Mouse (Mus musculus): ENCODE measurements around the gene Tspan18. TPM values are rescaled to one million over a fixed set of nuclear protein-coding genes. Genes with fewer than 3 reads are reported as not detected.

Gene Tspan18
- 30.2 and 34.7 TPM in 2 replicates for polyA plus RNA-seq (2014; fragmentation: Nextera tagmentation; extraction: Ambion mirVana)

DNA sequence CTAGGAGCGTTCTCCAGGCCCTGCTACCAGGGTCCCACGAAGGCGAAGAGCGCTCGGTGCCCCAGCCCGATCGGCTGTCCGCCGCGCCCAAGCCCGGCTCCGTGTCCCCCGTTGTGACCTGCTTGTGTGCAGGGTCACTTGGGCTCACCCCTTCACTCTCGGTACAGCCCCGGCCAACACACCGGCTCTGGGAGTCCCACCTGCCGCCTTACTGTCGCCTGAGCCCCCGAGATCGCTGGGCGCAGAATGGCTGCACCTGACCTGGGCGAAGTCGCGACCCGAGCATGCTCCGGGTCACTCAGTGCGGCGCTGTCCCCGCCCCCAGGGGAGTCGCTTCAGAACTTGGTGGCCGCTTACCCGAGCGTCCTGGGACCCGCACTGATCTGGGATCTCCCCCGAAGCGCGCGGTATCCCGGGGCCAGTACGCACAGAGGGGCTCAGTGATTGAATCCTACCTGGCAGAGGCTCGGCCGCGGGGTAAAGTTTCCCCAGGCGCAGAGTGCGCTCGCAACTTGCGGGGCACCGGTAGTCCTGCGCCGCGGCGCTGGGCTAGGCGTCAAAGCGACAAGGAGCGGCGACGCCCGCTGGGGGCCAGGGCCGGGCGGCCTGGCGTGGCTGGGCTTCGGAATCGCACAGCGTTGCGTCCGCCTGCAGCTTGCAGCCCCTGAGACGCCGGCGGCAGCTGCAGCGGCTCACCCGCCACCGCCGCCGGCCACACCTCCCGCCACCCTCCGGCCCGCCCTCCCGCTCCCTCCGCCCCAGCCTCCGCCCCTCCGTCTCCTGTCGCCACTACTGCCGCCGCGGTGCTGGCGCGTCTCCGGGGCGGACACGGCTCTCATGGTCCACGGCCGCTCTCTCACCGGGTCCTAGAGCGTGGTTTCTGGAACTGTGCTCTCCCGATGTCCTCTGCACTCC lies at the start of gene Tspan18:
Gene Tspan18, minus strand, starts transcription at position 689 of the 915 bp plus-strand sequence.
- Histone ChIP-seq H3K4me1 (ENCODE audit: control insufficient read depth, insufficient read depth, low read length) (peaks cover 30% of the 10 kb centered on the region; the same call in 1 of the 2 replicates), H3K36me3 (ENCODE audit: control insufficient read depth, insufficient read depth, low read length) (no peaks in the 10 kb centered on the region), H3K27me3 (ENCODE audit: control insufficient read depth, insufficient read depth, low read length) (no peaks in the 10 kb centered on the region), H3K4me2 (ENCODE audit: low read depth, low read length) (peak within 1 kb of the TSS; percentile 91), H3K27ac (ENCODE audit: low read depth, low read length) (peak within 1 kb of the TSS; percentile 78), H3K9ac (replicated peaks; ENCODE audit: low read depth, low read length) (peak within 1 kb of the TSS; percentile 80), H3K9me3 (ENCODE audit: control insufficient read depth, low read length) (no peaks in the 10 kb centered on the region), H3K4me3 (ENCODE audit: low read depth, low read length) (peak within 1 kb of the TSS; percentile 78)
- peak; percentile 73 for ATAC-seq (ENCODE audit: low read depth)
- under 1% methylated on average over 76 of the region's 95 CpGs for WGBS

DNA sequence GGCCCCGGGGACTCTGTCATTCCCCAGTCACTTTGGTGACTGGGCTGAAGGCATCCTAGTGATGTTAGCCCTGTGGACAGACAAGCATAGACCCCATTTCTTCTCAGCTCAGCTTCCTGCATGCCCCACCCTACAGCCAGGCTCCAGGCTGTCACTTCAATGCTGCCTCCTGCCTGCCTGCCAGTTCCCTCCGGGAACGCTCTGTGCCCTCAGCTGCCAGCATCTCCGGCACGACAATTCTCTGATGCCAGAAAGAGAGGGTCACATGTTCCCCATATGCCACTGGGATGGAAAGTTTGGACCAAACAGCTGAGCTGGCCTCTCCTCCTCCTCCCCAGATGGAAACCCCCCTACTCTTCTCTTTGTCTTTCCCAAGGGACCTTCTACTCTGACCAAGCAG lies 49.5 kb upstream of the Tspan18 start:
- Histone ChIP-seq H3K9me3 (ENCODE audit: control insufficient read depth, low read length) (no peaks in the 10 kb centered on the region), H3K27ac (ENCODE audit: low read depth, low read length) (no peak overlapping the region), H3K4me1 (ENCODE audit: control insufficient read depth, insufficient read depth, low read length) (peaks cover 5% of the 10 kb centered on the region; the same call in 1 of the 2 replicates), H3K4me3 (ENCODE audit: low read depth, low read length) (no peak overlapping the region), H3K27me3 (ENCODE audit: control insufficient read depth, insufficient read depth, low read length) (no peaks in the 10 kb centered on the region), H3K36me3 (ENCODE audit: control insufficient read depth, insufficient read depth, low read length) (no peaks in the 10 kb centered on the region), H3K4me2 (ENCODE audit: low read depth, low read length) (no peak overlapping the region), H3K9ac (replicated peaks; ENCODE audit: low read depth, low read length) (no peak overlapping the region)
- WGBS, result 48% methylated on average over 5 of the region's 5 CpGs
- ATAC-seq (ENCODE audit: low read depth), result no peak

DNA sequence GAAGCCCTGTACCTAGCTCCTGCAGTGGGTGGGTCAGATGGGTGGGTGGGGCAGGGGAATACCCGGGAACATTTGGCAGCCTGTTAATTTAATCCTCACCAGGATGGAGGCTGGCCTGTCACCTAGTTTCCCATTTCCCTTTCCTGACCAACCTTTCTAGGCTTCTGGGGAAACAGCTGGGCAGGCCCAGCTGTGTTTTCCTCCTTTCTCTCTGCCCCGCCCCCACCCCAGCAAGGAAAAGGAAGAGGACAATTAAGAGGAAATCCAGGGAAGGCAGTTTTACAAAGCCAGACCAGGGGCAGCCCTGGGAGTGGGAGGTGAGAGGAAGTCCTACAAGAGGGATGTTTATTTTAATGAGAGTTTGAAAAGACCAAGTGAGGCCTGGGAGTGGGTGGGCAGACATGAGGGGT lies 46.4 kb upstream of the Tspan18 start:
- 35% methylated on average over 1 of the region's 2 CpGs for WGBS
- no peak for ATAC-seq (ENCODE audit: low read depth)

DNA sequence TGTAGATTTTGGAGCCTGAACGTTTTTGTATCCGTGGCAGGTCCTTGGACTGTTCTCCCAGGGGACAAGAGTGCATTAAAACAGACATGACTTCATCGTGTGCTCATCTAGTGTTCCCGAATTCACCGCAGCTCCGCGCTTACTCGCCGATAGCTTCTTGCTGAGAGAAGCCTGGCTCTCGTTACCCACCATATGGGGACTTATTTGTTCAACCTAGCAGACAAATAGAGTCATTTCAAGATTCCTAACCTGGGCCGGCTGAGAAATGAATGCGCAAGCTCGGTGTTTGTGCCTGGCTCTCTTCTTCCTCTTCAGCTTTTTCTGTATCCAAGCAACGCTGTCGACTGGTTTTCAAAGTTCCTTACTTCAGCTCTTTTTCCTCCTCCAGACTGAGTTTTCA lies 43.5 kb upstream of the Tspan18 start:
- Histone ChIP-seq H3K9me3 (ENCODE audit: control insufficient read depth, low read length) (no peaks in the 10 kb centered on the region), H3K27me3 (ENCODE audit: control insufficient read depth, insufficient read depth, low read length) (no peaks in the 10 kb centered on the region), H3K4me3 (ENCODE audit: low read depth, low read length) (no peak overlapping the region), H3K27ac (ENCODE audit: low read depth, low read length) (peak overlapping the region; percentile 52; the same call in 1 of the 2 replicates), H3K36me3 (ENCODE audit: control insufficient read depth, insufficient read depth, low read length) (no peaks in the 10 kb centered on the region), H3K4me1 (ENCODE audit: control insufficient read depth, insufficient read depth, low read length) (peaks cover 13% of the 10 kb centered on the region), H3K9ac (replicated peaks; ENCODE audit: low read depth, low read length) (no peak overlapping the region), H3K4me2 (ENCODE audit: low read depth, low read length) (no peak overlapping the region)
- peak; percentile 59; the same call in 1 of the 2 replicates for ATAC-seq (ENCODE audit: low read depth)
- 34% methylated on average over 15 of the region's 15 CpGs for WGBS

More for the DNA sequence above, 46.4 kb upstream of the Tspan18 start:
- Histone ChIP-seq H3K9me3 (ENCODE audit: control insufficient read depth, low read length) (no peaks in the 10 kb centered on the region), H3K9ac (replicated peaks; ENCODE audit: low read depth, low read length) (no peak overlapping the region), H3K27ac (ENCODE audit: low read depth, low read length) (no peak overlapping the region), H3K27me3 (ENCODE audit: control insufficient read depth, insufficient read depth, low read length) (no peaks in the 10 kb centered on the region), H3K36me3 (ENCODE audit: control insufficient read depth, insufficient read depth, low read length) (no peaks in the 10 kb centered on the region), H3K4me2 (ENCODE audit: low read depth, low read length) (no peak overlapping the region), H3K4me3 (ENCODE audit: low read depth, low read length) (no peak overlapping the region), H3K4me1 (ENCODE audit: control insufficient read depth, insufficient read depth, low read length) (peaks cover 13% of the 10 kb centered on the region)

DNA sequence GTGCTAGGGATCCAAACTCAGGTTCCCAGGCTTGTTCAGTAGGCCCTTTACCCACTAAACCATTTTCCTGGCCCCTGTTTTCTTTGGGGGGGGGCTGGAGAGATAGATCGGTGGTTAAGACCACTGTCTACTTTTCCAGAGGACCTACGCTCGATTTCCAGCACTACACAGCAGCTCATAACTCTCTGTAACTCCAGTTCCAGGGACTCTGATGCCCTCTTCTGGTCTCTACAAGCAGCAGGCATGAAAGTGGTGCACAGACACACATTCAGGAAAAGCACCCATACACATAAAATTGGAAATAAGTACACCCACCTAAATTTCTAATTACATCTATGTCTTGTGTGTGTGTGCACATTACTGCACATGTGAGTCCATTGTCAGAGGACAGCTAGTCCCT lies 42.9 kb upstream of the Tspan18 start:
- H3K4me1 ChIP-seq (ENCODE audit: control insufficient read depth, insufficient read depth, low read length), result peaks cover 11% of the 10 kb centered on the region
- ATAC-seq (ENCODE audit: low read depth), result no peak
- no peaks in the 10 kb centered on the region for H3K27me3 ChIP-seq (ENCODE audit: control insufficient read depth, insufficient read depth, low read length)
- no peak overlapping the region for H3K4me2 ChIP-seq (ENCODE audit: low read depth, low read length)
- H3K4me3 ChIP-seq (ENCODE audit: low read depth, low read length), result no peak overlapping the region
- no peaks in the 10 kb centered on the region for H3K9me3 ChIP-seq (ENCODE audit: control insufficient read depth, low read length)
- 99% methylated on average over 3 of the region's 3 CpGs for WGBS
- H3K36me3 ChIP-seq (ENCODE audit: control insufficient read depth, insufficient read depth, low read length), result no peaks in the 10 kb centered on the region
- H3K9ac ChIP-seq (replicated peaks; ENCODE audit: low read depth, low read length), result no peak overlapping the region
- peak overlapping the region; percentile 52; the same call in 1 of the 2 replicates for H3K27ac ChIP-seq (ENCODE audit: low read depth, low read length)

DNA sequence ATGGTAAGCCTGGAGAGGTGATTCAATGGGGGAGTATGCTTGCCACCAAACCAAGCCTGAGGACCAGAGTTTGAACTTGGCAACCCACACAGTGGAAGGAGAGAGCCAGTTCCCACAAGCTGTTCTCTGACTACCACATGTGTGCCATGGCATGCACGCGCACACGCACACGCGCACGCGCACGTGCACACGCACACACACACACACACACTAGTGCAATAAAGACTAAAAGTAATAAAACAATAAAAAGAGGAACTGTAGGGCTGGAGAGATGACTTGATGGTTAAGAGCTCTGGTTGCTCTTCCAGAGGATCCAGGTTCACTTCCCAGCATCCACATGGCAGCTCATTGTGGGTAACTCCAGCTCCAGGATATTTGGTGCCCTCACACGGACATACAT lies 38.6 kb upstream of the Tspan18 start:
- 93% methylated on average over 10 of the region's 10 CpGs for WGBS
- H3K27me3 ChIP-seq (ENCODE audit: control insufficient read depth, insufficient read depth, low read length), result no peaks in the 10 kb centered on the region
- ATAC-seq (ENCODE audit: low read depth), result no peak
- H3K36me3 ChIP-seq (ENCODE audit: control insufficient read depth, insufficient read depth, low read length), result no peaks in the 10 kb centered on the region
- H3K4me1 ChIP-seq (ENCODE audit: control insufficient read depth, insufficient read depth, low read length), result peaks cover 8% of the 10 kb centered on the region
- H3K4me2 ChIP-seq (ENCODE audit: low read depth, low read length), result no peak overlapping the region
- no peak overlapping the region for H3K9ac ChIP-seq (replicated peaks; ENCODE audit: low read depth, low read length)
- no peak overlapping the region for H3K4me3 ChIP-seq (ENCODE audit: low read depth, low read length)
- H3K9me3 ChIP-seq (ENCODE audit: control insufficient read depth, low read length), result no peaks in the 10 kb centered on the region
- H3K27ac ChIP-seq (ENCODE audit: low read depth, low read length), result no peak overlapping the region

DNA sequence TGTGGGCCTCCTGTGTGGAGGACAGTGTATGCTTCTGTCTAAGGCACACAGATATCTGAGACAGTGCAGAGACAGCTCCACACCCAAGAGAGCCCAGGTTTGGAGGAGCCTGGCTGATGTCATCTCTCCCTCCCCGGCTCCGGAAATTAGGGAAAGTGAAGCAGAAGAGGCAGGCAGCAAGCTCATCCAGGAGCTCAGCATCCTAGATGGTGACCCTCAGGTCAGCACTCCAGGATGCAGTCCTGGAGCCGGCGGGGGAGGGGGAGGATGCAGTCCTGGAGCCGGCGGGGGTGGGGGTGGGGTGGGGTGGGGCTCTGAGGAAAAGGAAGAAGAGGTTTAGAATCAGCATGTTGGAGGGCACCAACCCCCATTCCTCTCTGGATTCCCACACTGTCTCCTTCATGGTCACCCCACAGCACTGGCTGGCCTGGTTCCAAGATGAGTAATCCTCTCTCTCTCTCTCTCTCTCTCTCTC lies 37.8 kb upstream of the Tspan18 start:
- Histone ChIP-seq H3K27me3 (ENCODE audit: control insufficient read depth, insufficient read depth, low read length) (no peaks in the 10 kb centered on the region), H3K4me1 (ENCODE audit: control insufficient read depth, insufficient read depth, low read length) (peaks cover 10% of the 10 kb centered on the region), H3K4me2 (ENCODE audit: low read depth, low read length) (no peak overlapping the region), H3K9ac (replicated peaks; ENCODE audit: low read depth, low read length) (no peak overlapping the region), H3K27ac (ENCODE audit: low read depth, low read length) (no peak overlapping the region), H3K9me3 (ENCODE audit: control insufficient read depth, low read length) (no peaks in the 10 kb centered on the region), H3K4me3 (ENCODE audit: low read depth, low read length) (no peak overlapping the region), H3K36me3 (ENCODE audit: control insufficient read depth, insufficient read depth, low read length) (no peaks in the 10 kb centered on the region)
- ATAC-seq (ENCODE audit: low read depth), result no peak
- 37% methylated on average over 6 of the region's 6 CpGs for WGBS

DNA sequence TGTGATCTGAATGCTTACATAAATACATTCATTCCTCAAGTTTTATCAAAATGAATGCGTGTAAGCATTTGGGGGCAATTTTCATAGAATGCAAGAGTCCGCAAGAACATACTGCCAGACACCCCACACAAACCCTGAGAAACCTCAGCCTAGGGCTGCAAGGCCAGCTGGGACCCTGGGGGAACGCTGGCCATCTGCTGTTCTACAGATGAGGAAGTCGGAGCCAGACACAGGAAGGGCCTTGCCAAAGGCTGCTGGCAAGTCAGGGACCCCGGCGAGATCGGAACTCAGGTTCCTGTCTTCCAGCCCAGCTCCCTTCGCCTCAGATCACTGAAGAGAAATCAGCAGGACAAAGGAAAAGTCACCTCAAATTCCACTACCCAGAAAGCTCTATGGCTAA lies 34.6 kb upstream of the Tspan18 start:
- H3K9me3 ChIP-seq (ENCODE audit: control insufficient read depth, low read length), result no peaks in the 10 kb centered on the region
- WGBS, result 52% methylated on average over 8 of the region's 8 CpGs
- no peaks in the 10 kb centered on the region for H3K27me3 ChIP-seq (ENCODE audit: control insufficient read depth, insufficient read depth, low read length)
- H3K9ac ChIP-seq (replicated peaks; ENCODE audit: low read depth, low read length), result no peak overlapping the region
- no peak overlapping the region for H3K4me2 ChIP-seq (ENCODE audit: low read depth, low read length)
- no peak overlapping the region for H3K27ac ChIP-seq (ENCODE audit: low read depth, low read length)
- peaks cover 10% of the 10 kb centered on the region for H3K4me1 ChIP-seq (ENCODE audit: control insufficient read depth, insufficient read depth, low read length)
- ATAC-seq (ENCODE audit: low read depth), result no peak
- no peaks in the 10 kb centered on the region for H3K36me3 ChIP-seq (ENCODE audit: control insufficient read depth, insufficient read depth, low read length)
- H3K4me3 ChIP-seq (ENCODE audit: low read depth, low read length), result no peak overlapping the region

DNA sequence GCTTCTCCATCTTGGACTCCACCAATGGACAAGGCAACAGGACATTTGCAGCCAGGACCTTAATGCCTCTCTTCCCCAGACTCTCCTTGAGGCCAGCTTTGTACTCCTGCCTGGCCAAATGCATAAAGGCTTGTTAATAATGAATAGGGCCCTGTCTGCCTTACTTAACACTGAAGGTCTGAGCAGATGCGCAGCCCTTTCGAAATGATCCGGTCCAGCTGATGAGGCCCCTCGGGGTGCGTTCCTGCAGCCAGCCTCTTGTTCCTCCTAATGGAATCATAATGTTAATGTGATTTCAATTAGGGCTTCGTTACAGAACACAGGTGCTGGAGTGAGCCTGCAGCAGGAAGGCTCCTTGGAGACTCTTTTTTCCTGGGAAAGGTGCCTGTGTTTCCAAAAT lies 33.7 kb upstream of the Tspan18 start:
- H3K4me2 ChIP-seq (ENCODE audit: low read depth, low read length), result no peak overlapping the region
- H3K27ac ChIP-seq (ENCODE audit: low read depth, low read length), result peak overlapping the region; percentile 58
- 29% methylated on average over 6 of the region's 6 CpGs for WGBS
- H3K36me3 ChIP-seq (ENCODE audit: control insufficient read depth, insufficient read depth, low read length), result no peaks in the 10 kb centered on the region
- no peak overlapping the region for H3K4me3 ChIP-seq (ENCODE audit: low read depth, low read length)
- ATAC-seq (ENCODE audit: low read depth), result peak; percentile 62
- H3K27me3 ChIP-seq (ENCODE audit: control insufficient read depth, insufficient read depth, low read length), result no peaks in the 10 kb centered on the region
- H3K9ac ChIP-seq (replicated peaks; ENCODE audit: low read depth, low read length), result no peak overlapping the region
- peaks cover 10% of the 10 kb centered on the region for H3K4me1 ChIP-seq (ENCODE audit: control insufficient read depth, insufficient read depth, low read length)
- no peaks in the 10 kb centered on the region for H3K9me3 ChIP-seq (ENCODE audit: control insufficient read depth, low read length)
